ENCODE assay signal across 10 mouse cellular contexts in the genomic region with DNA sequence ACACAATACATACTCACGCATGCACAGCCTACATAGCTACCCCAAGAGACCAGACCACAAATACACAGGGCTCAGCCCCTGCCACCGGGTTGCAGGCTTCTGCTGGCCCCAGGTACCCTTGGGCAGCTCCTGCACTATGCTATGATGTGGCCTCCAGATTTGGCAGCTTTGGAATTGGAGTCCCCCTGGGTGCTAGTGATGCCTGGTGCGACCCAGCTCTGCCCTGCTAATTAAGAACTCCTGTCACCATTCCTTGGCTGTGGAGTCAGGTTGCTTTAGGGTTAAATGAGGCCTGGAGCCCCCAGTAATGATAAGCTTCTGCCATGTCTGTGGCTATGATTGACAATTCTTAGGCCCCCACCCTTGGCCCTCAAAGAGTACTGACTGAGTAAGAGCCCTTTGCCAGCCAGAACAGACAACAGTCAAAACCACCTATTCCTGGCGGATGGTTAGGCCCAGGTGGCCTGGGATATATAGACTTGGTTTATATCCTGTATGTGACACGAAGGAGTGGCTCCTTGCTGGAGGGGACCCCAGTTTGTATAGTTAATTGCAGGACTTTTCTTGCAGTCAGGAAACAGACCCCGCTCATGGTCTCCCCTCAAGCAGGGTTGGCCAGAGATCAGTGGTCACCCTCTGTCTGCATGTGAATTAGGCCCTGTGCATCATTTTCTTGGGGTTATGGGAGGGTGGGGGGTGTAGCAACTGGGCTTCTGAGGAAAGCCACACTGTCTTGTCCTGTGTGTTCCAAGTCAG. TPM values are rescaled to one million over a fixed set of nuclear protein-coding genes. Genes with fewer than 3 reads are reported as not detected.
DNase-seq lines count a peak whose midpoint lies in the region; ATAC-seq and TF ChIP-seq lines count a peak whose summit lies in the region.
"Had no signal": no experiment of that assay in that cellular context is flagged by ENCODE, and none has a peak within 500 bp of the region (broad histone marks: within the 10 kb centered on the region; RNA-seq: fewer than 3 reads in every experiment).

No protein-coding gene starts in this region.

- H3K36me3 ChIP-seq in heart, embryonic 15.5 days, result peaks cover 8% of the 10 kb centered on the region
- H3K36me3 ChIP-seq in liver, postnatal 0 days (replicated peaks; ENCODE audit: insufficient read depth, low read length), result peaks cover 8% of the 10 kb centered on the region
- peaks cover 6% of the 10 kb centered on the region for H3K36me3 ChIP-seq in liver, embryonic 11.5 days (ENCODE audit: control insufficient read depth, insufficient read depth, low read length)
- H3K36me3 ChIP-seq in embryonic facial prominence, embryonic 15.5 days, result peaks cover 9% of the 10 kb centered on the region
- peaks cover 13% of the 10 kb centered on the region for H3K36me3 ChIP-seq in midbrain, embryonic 13.5 days

- H3K4me1 ChIP-seq in heart, embryonic 15.5 days (replicated peaks), result peaks cover 79% of the 10 kb centered on the region
- H3K4me1 ChIP-seq in liver, postnatal 0 days (ENCODE audit: insufficient read depth), result peaks cover 58% of the 10 kb centered on the region
- H3K4me1 ChIP-seq in liver, embryonic 11.5 days (replicated peaks; ENCODE audit: control insufficient read depth, insufficient read depth, low read length), result peaks cover 64% of the 10 kb centered on the region
- peaks cover 63% of the 10 kb centered on the region for H3K4me1 ChIP-seq in embryonic facial prominence, embryonic 15.5 days
- H3K4me1 ChIP-seq in midbrain, embryonic 13.5 days (replicated peaks), result peaks cover 77% of the 10 kb centered on the region

- H3K9ac ChIP-seq in heart, embryonic 15.5 days, result no peak overlapping the region
- no peak overlapping the region for H3K9ac ChIP-seq in liver, postnatal 0 days (replicated peaks)
- H3K9ac ChIP-seq in liver, embryonic 11.5 days (ENCODE audit: low read depth, low read length), result no peak overlapping the region
- no peak overlapping the region for H3K9ac ChIP-seq in embryonic facial prominence, embryonic 15.5 days
- no peak overlapping the region for H3K9ac ChIP-seq in midbrain, embryonic 13.5 days (replicated peaks)

- 65% methylated on average over 6 of the region's 6 CpGs for WGBS in heart, embryonic 15.5 days
- WGBS in liver, postnatal 0 days (ENCODE audit: insufficient replicate concordance), result 70% methylated on average over 6 of the region's 6 CpGs
- 69% methylated on average over 6 of the region's 6 CpGs for WGBS in liver, embryonic 11.5 days
- WGBS in embryonic facial prominence, embryonic 15.5 days, result 57% methylated on average over 6 of the region's 6 CpGs
- 65% methylated on average over 6 of the region's 6 CpGs for WGBS in midbrain, embryonic 13.5 days

- no peak for TF ChIP-seq CTCF in liver, postnatal 0 days (IDR thresholded peaks at IDR 0.05; ENCODE audit: low read depth)

- H3K4me3 ChIP-seq in heart, embryonic 15.5 days, result no peak overlapping the region
- H3K4me3 ChIP-seq in liver, postnatal 0 days (ENCODE audit: low read depth, low read length), result no peak overlapping the region
- H3K4me3 ChIP-seq in liver, embryonic 11.5 days (ENCODE audit: low read depth, low read length), result no peak overlapping the region
- no peak overlapping the region for H3K4me3 ChIP-seq in embryonic facial prominence, embryonic 15.5 days (replicated peaks)
- no peak overlapping the region for H3K4me3 ChIP-seq in midbrain, embryonic 13.5 days (replicated peaks)

- H3K4me2 ChIP-seq in heart, embryonic 15.5 days, result no peak overlapping the region
- no peak overlapping the region for H3K4me2 ChIP-seq in liver, postnatal 0 days (ENCODE audit: low read depth, low read length)
- no peak overlapping the region; the same call in 1 of the 2 replicates for H3K4me2 ChIP-seq in liver, embryonic 11.5 days
- no peak overlapping the region for H3K4me2 ChIP-seq in embryonic facial prominence, embryonic 15.5 days (replicated peaks)
- no peak overlapping the region for H3K4me2 ChIP-seq in midbrain, embryonic 13.5 days (replicated peaks)

- no peaks in the 10 kb centered on the region for H3K9me3 ChIP-seq in heart, embryonic 15.5 days (replicated peaks)
- no peaks in the 10 kb centered on the region for H3K9me3 ChIP-seq in liver, postnatal 0 days (ENCODE audit: low read length)
- H3K9me3 ChIP-seq in liver, embryonic 11.5 days (ENCODE audit: control insufficient read depth, low read length), result no peaks in the 10 kb centered on the region
- no peaks in the 10 kb centered on the region for H3K9me3 ChIP-seq in embryonic facial prominence, embryonic 15.5 days (replicated peaks)
- no peaks in the 10 kb centered on the region for H3K9me3 ChIP-seq in midbrain, embryonic 13.5 days

- no peaks in the 10 kb centered on the region for H3K27me3 ChIP-seq in heart, embryonic 15.5 days
- no peaks in the 10 kb centered on the region for H3K27me3 ChIP-seq in liver, postnatal 0 days (ENCODE audit: insufficient read depth, low read length)
- no peaks in the 10 kb centered on the region for H3K27me3 ChIP-seq in liver, embryonic 11.5 days (replicated peaks; ENCODE audit: control insufficient read depth, insufficient read depth, low read length)
- H3K27me3 ChIP-seq in embryonic facial prominence, embryonic 15.5 days, result no peaks in the 10 kb centered on the region
- H3K27me3 ChIP-seq in midbrain, embryonic 13.5 days, result no peaks in the 10 kb centered on the region

- no peak for DNase-seq in heart, postnatal 10 days
- no peak for DNase-seq in liver, postnatal 0 days
- no peak for DNase-seq in liver, embryonic 11.5 days (ENCODE audit: low spot score)
- no peak for DNase-seq in cerebellum, adult 9-11 months
- DNase-seq in frontal cortex, postnatal 14 days (ENCODE audit: low spot score in 2 of 2), result no peak
- DNase-seq: thymus, postnatal 25 days had no signal

- peak overlapping the region; percentile 85 for H3K27ac ChIP-seq in heart, embryonic 15.5 days
- 0 out of 2 replicates have a peak overlapping the region, but pooled peaks have one; percentile 71 for H3K27ac ChIP-seq in liver, postnatal 0 days (ENCODE audit: low read depth)
- no peak overlapping the region; the same call in 1 of the 2 replicates for H3K27ac ChIP-seq in liver, embryonic 11.5 days (ENCODE audit: low read depth, low read length)
- H3K27ac ChIP-seq in embryonic facial prominence, embryonic 15.5 days (replicated peaks), result 0 out of 2 replicates have a peak overlapping the region, but pooled peaks have one; percentile 65
- H3K27ac ChIP-seq in midbrain, embryonic 13.5 days, result peak overlapping the region; percentile 86

- intact Hi-C loops in heart, postnatal 10 days (cut with DNase I), result no loop called here

- ATAC-seq in heart, embryonic 15.5 days (replicated peaks; ENCODE audit: insufficient number of reproducible peaks, insufficient read depth, low FRiP score, low read depth), result no peak
- ATAC-seq in liver, postnatal 0 days, result no peak
- ATAC-seq in liver, embryonic 11.5 days (replicated peaks; ENCODE audit: low FRiP score), result no peak
- no peak for ATAC-seq in embryonic facial prominence, embryonic 15.5 days (ENCODE audit: insufficient number of reproducible peaks, low FRiP score, low TSS enrichment, low read depth)
- ATAC-seq in midbrain, embryonic 13.5 days, result no peak; the same call in 1 of the 2 replicates
- ATAC-seq: inflammation-experienced regulatory T-cells, adult 6 months had no signal

- TF ChIP-seq EP300 in liver, postnatal 0 days (IDR thresholded peaks at IDR 0.05; ENCODE audit: low read depth), result no peak

RNA-seq across cellular contexts. Expression of a gene that starts 38.1 kb away (rescaled TPM):
- polyA plus RNA-seq in heart, embryonic 15.5 days (2015; fragmentation: Nextera tagmentation; extraction: Ambion mirVana), result 2,234 and 2,284 TPM in 2 replicates
- 1,000 to 10,000 TPM; 1,610 to 1,731 TPM for total RNA-seq in heart, postnatal 10 days (2021)
- polyA plus RNA-seq in liver, postnatal 0 days (2015; fragmentation: Nextera tagmentation; extraction: Ambion mirVana), result 183 and 184 TPM in 2 replicates
- 259 and 268 TPM in 2 replicates for polyA plus RNA-seq in liver, embryonic 11.5 days (2014; fragmentation: Nextera tagmentation; extraction: Ambion mirVana)
- polyA plus RNA-seq in embryonic facial prominence, embryonic 15.5 days (2015; fragmentation: Nextera tagmentation; extraction: Ambion mirVana), result 546 and 574 TPM in 2 replicates
- 291 and 296 TPM in 2 replicates for polyA plus RNA-seq in midbrain, embryonic 13.5 days (2015; fragmentation: Nextera tagmentation; extraction: Ambion mirVana)

RNA-seq across cellular contexts. Expression of a gene that starts 52.5 kb away (rescaled TPM):
- 9.4 and 13.6 TPM in 2 replicates for polyA plus RNA-seq in heart, embryonic 15.5 days (2015; fragmentation: Nextera tagmentation; extraction: Ambion mirVana)
- total RNA-seq in heart, postnatal 10 days (2021), result 10 to 100 TPM; 20.1 to 24.4 TPM
- polyA plus RNA-seq in liver, postnatal 0 days (2015; fragmentation: Nextera tagmentation; extraction: Ambion mirVana), result 5.9 and 6.4 TPM in 2 replicates
- polyA plus RNA-seq in liver, embryonic 11.5 days (2014; fragmentation: Nextera tagmentation; extraction: Ambion mirVana), result 10.8 and 11.8 TPM in 2 replicates
- polyA plus RNA-seq in embryonic facial prominence, embryonic 15.5 days (2015; fragmentation: Nextera tagmentation; extraction: Ambion mirVana), result 22.0 and 22.9 TPM in 2 replicates
- 21.3 and 25.1 TPM in 2 replicates for polyA plus RNA-seq in midbrain, embryonic 13.5 days (2015; fragmentation: Nextera tagmentation; extraction: Ambion mirVana)
